In the genomic region with DNA sequence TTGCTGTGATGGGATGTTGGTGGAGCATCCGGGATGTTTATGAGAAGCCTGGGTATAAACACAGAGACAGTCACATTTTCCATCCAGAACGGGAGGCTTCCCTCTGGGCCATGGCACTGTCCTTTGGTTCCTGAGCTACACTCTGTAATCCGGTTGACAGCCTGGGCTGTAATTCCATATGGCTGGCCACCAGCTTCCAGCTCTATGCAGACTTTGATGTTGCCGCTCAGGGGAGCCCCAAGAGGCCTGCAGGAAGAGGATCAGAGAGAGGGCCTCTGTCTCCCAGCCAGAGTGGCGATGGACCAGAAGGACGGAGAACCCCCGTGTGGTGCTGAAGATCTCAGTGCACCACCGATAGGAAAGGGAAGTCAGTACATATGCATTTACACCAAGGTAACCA, we compare ENCODE assay signal across 13 mouse cellular contexts. TPM values are rescaled to one million over a fixed set of nuclear protein-coding genes. Genes with fewer than 3 reads are reported as not detected.
"Had no signal": no experiment of that assay in that cellular context is flagged by ENCODE, and none has a peak within 500 bp of the region (broad histone marks: within the 10 kb centered on the region; RNA-seq: fewer than 3 reads in every experiment).

No protein-coding gene starts in this region.

- H3K4me3 ChIP-seq: limb, embryonic 12.5 days; midbrain, embryonic 10.5 days; myocyte; neural tube, embryonic 15.5 days had no signal

- H3K27ac ChIP-seq: limb, embryonic 12.5 days; liver, embryonic 14.5 days; midbrain, embryonic 10.5 days; neural tube, embryonic 15.5 days had no signal

- DNase-seq: kidney, postnatal 25 days; liver; lung, adult 18-20 months; lung, postnatal 36 days; right cerebral cortex, adult 18-20 months; right cerebral cortex, postnatal 25 days; thymus, postnatal 36 days had no signal

RNA-seq across cellular contexts. Expression of gene Kif6, which starts 4.6 kb away (rescaled TPM):
- total RNA-seq: megakaryocyte, adult 5-6 weeks had no signal
